Mouse (Mus musculus): ENCODE measurements around the gene Jak1. TPM values are rescaled to one million over a fixed set of nuclear protein-coding genes. Genes with fewer than 3 reads are reported as not detected.
A peak's percentile ranks its signal among the peaks of the same experiment; 100 is the strongest.

Gene Jak1
- polyA plus RNA-seq, 1 experiment, result 33.5 TPM

DNA sequence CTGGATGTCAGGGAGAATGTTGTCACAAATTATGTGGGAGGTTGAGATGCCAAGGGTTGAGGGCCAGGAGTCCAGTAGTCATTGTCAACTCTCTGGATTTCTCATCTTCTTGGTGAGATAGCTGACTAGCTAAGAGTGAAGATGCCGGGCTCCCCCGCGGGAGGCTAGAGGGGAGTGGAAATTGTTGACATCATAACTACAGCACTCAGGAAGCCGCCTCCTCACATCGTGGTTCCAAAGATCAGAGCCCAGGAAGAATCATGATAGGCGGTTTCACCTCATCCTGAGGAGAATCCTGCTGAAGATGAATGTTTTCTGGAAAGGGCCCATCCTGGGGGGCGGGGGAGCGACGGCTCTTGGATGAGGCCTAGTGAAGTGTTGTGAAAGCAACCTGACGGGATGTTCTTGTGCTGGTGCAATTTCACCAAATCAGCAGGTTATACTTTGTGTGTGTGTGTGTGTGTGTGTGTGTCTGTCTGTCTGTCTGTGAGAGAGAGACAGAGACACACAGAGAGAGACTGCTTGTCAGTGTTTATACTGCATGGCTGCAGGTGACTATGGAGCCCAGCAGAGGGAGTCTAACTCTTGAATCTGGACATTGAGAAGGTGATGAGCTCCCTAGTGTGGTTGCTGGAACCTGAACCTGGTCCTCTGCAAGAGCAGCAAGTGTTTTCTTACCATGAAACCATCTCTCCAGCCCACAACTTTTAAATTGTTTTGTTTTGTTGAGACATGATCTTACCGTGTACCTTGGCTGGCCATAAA, 118.0 kb downstream of the Jak1 start:
- no peak overlapping the region for H3K4me2 ChIP-seq (ENCODE audit: low read depth)
- no peaks in the 10 kb centered on the region for H3K79me2 ChIP-seq (ENCODE audit: control insufficient read depth, insufficient read depth)
- H3K27me3 ChIP-seq (ENCODE audit: control insufficient read depth, insufficient read depth, insufficient read length), result no peaks in the 10 kb centered on the region
- no peaks in the 10 kb centered on the region for H3K36me3 ChIP-seq (ENCODE audit: control insufficient read depth, insufficient read depth)
- H3ac ChIP-seq (ENCODE audit: control insufficient read depth, insufficient read length), result no peak overlapping the region
- TF ChIP-seq CEBPB (IDR thresholded peaks at IDR 0.05; ENCODE audit: insufficient read depth, poor library complexity, severe bottlenecking) (no peak), SRF (IDR thresholded peaks at IDR 0.05; ENCODE audit: control insufficient read depth, insufficient read length, low read depth) (no peak), POLR2AphosphoS2 (IDR thresholded peaks at IDR 0.05; ENCODE audit: insufficient read length, low read depth) (no peak), TCF3 (IDR thresholded peaks at IDR 0.05; ENCODE audit: insufficient read length, low read depth) (no peak), MYOD1 (IDR thresholded peaks at IDR 0.05; ENCODE audit: control insufficient read depth in 1 of 3, insufficient read length in 2 of 3, low read depth in 2 of 3) (no peak), MYOG (IDR thresholded peaks at IDR 0.05; ENCODE audit: control insufficient read depth in 1 of 3, insufficient read depth in 1 of 3, insufficient read length in 2 of 3, low read depth in 2 of 3) (no peak), USF1 (IDR thresholded peaks at IDR 0.05; ENCODE audit: low read depth) (no peak), REST (IDR thresholded peaks at IDR 0.05; ENCODE audit: insufficient read depth, insufficient read length) (no peak), MAX (IDR thresholded peaks at IDR 0.05; ENCODE audit: low read depth) (no peak), E2F4 (IDR thresholded peaks at IDR 0.05; ENCODE audit: insufficient read depth) (no peak), POLR2A (IDR thresholded peaks at IDR 0.05; ENCODE audit: insufficient read length, low read depth) (no peak), TCF12 (IDR thresholded peaks at IDR 0.05; ENCODE audit: insufficient read depth, poor library complexity, severe bottlenecking) (no peak)
- no peak overlapping the region for H3K4me3 ChIP-seq

DNA sequence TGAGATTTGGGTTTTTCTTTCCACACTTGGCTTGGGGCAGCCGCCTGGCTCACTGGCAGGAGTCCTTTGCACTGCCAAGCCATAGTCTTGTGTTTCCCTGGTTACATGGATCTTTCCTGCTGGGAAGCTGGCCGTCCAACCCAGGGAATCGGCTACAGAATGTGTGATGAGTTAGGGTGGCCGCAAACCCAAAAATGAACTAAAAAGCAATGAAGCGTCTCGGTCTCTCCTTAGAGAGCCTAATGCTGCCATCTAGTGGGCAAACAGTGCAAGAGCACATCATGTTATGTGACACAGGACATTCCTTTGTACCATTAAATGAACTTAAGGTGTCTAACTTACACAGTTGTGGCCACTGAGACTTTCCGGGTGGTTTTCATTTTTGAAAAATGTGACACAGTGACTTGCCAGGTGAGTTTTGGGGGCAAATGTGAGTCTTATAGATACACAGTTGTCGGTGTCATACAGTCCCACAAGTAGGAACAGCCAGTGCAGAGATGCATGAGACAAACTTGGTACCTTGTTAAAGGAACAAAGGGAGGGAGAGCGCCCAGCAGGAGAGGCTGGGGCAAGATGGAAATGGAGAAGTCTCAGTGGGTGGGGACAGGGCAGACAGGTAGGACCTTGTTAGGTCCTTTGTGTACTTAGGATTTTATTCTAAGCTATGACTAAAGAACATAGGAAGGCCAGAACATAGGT, 118.9 kb downstream of the Jak1 start:
- H3K79me2 ChIP-seq (ENCODE audit: control insufficient read depth, insufficient read depth), result no peaks in the 10 kb centered on the region
- H3K27me3 ChIP-seq (ENCODE audit: control insufficient read depth, insufficient read depth, insufficient read length), result no peaks in the 10 kb centered on the region
- no peak overlapping the region for H3ac ChIP-seq (ENCODE audit: control insufficient read depth, insufficient read length)
- peak overlapping the region; percentile 30 for H3K4me2 ChIP-seq (ENCODE audit: low read depth)
- H3K36me3 ChIP-seq (ENCODE audit: control insufficient read depth, insufficient read depth), result no peaks in the 10 kb centered on the region
- TF ChIP-seq TCF3 (IDR thresholded peaks at IDR 0.05; ENCODE audit: insufficient read length, low read depth) (no peak), TCF12 (IDR thresholded peaks at IDR 0.05; ENCODE audit: insufficient read depth, poor library complexity, severe bottlenecking) (no peak), MAX (IDR thresholded peaks at IDR 0.05; ENCODE audit: low read depth) (no peak), SRF (IDR thresholded peaks at IDR 0.05; ENCODE audit: control insufficient read depth, insufficient read length, low read depth) (no peak), REST (IDR thresholded peaks at IDR 0.05; ENCODE audit: insufficient read depth, insufficient read length) (no peak), CEBPB (IDR thresholded peaks at IDR 0.05; ENCODE audit: insufficient read depth, poor library complexity, severe bottlenecking) (no peak), MYOG (IDR thresholded peaks at IDR 0.05; ENCODE audit: control insufficient read depth in 1 of 3, insufficient read depth in 1 of 3, insufficient read length in 2 of 3, low read depth in 2 of 3) (no peak), MYOD1 (IDR thresholded peaks at IDR 0.05; ENCODE audit: control insufficient read depth in 1 of 3, insufficient read length in 2 of 3, low read depth in 2 of 3) (no peak), POLR2A (IDR thresholded peaks at IDR 0.05; ENCODE audit: insufficient read length, low read depth) (no peak), E2F4 (IDR thresholded peaks at IDR 0.05; ENCODE audit: insufficient read depth) (no peak), USF1 (IDR thresholded peaks at IDR 0.05; ENCODE audit: low read depth) (no peak), POLR2AphosphoS2 (IDR thresholded peaks at IDR 0.05; ENCODE audit: insufficient read length, low read depth) (no peak)
- H3K4me3 ChIP-seq, result no peak overlapping the region

DNA sequence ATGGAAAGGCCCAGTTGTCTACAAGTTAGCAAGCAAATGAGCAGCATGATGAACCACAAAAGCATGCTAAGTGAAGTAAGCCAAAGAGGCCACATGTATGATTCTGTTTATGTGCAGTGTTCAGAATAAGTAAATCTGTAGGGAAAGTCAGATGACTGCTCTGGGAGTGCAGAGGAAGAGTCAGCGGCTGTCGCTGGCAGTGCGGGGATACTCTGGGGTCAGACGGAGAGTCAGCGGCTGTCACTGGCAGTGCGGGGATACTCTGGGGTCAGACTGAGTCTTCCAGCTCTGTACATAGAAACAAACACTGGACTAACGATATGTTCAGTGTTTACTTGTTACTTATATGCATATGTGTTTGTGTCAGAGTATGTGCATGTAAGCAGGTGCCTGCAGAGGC, 120.3 kb downstream of the Jak1 start:
- H3K4me2 ChIP-seq (ENCODE audit: low read depth), result no peak overlapping the region
- H3K27me3 ChIP-seq (ENCODE audit: control insufficient read depth, insufficient read depth, insufficient read length), result no peaks in the 10 kb centered on the region
- TF ChIP-seq POLR2AphosphoS2 (IDR thresholded peaks at IDR 0.05; ENCODE audit: insufficient read length, low read depth) (no peak), REST (IDR thresholded peaks at IDR 0.05; ENCODE audit: insufficient read depth, insufficient read length) (no peak), CEBPB (IDR thresholded peaks at IDR 0.05; ENCODE audit: insufficient read depth, poor library complexity, severe bottlenecking) (no peak), MAX (IDR thresholded peaks at IDR 0.05; ENCODE audit: low read depth) (no peak), MYOD1 (IDR thresholded peaks at IDR 0.05; ENCODE audit: control insufficient read depth in 1 of 3, insufficient read length in 2 of 3, low read depth in 2 of 3) (no peak), TCF12 (IDR thresholded peaks at IDR 0.05; ENCODE audit: insufficient read depth, poor library complexity, severe bottlenecking) (no peak), POLR2A (IDR thresholded peaks at IDR 0.05; ENCODE audit: insufficient read length, low read depth) (no peak), E2F4 (IDR thresholded peaks at IDR 0.05; ENCODE audit: insufficient read depth) (no peak), MYOG (IDR thresholded peaks at IDR 0.05; ENCODE audit: control insufficient read depth in 1 of 3, insufficient read depth in 1 of 3, insufficient read length in 2 of 3, low read depth in 2 of 3) (no peak), SRF (IDR thresholded peaks at IDR 0.05; ENCODE audit: control insufficient read depth, insufficient read length, low read depth) (no peak), USF1 (IDR thresholded peaks at IDR 0.05; ENCODE audit: low read depth) (no peak), TCF3 (IDR thresholded peaks at IDR 0.05; ENCODE audit: insufficient read length, low read depth) (no peak)
- H3K36me3 ChIP-seq (ENCODE audit: control insufficient read depth, insufficient read depth), result no peaks in the 10 kb centered on the region
- H3K4me3 ChIP-seq, result no peak overlapping the region
- no peak overlapping the region for H3ac ChIP-seq (ENCODE audit: control insufficient read depth, insufficient read length)
- H3K79me2 ChIP-seq (ENCODE audit: control insufficient read depth, insufficient read depth), result no peaks in the 10 kb centered on the region

DNA sequence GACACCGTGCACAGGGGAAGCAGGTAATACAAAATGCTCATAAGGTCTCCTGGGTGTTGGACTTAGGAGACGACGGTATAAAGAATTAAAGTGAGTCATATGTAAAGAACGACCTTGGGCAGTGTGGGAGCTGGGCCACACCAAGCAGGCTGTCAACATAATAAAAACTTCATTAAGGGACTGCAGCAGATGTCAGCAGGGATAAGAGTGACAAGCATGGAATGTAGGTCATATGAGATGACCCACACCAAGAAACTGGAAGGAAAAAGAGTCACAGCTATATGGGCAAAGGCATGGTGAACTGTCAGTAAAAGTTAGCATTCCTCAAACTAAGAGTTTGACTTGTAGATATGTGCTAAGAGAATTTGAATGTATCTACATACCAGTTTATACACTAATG, 120.7 kb downstream of the Jak1 start:
- Histone ChIP-seq H3K4me2 (ENCODE audit: low read depth) (no peak overlapping the region), H3ac (ENCODE audit: control insufficient read depth, insufficient read length) (no peak overlapping the region), H3K79me2 (ENCODE audit: control insufficient read depth, insufficient read depth) (no peaks in the 10 kb centered on the region), H3K27me3 (ENCODE audit: control insufficient read depth, insufficient read depth, insufficient read length) (no peaks in the 10 kb centered on the region), H3K4me3 (no peak overlapping the region), H3K36me3 (ENCODE audit: control insufficient read depth, insufficient read depth) (no peaks in the 10 kb centered on the region)
- no peak for TF ChIP-seq SRF (IDR thresholded peaks at IDR 0.05; ENCODE audit: control insufficient read depth, insufficient read length, low read depth)
- TF ChIP-seq TCF12 (IDR thresholded peaks at IDR 0.05; ENCODE audit: insufficient read depth, poor library complexity, severe bottlenecking), result no peak
- TF ChIP-seq TCF3 (IDR thresholded peaks at IDR 0.05; ENCODE audit: insufficient read length, low read depth), result no peak
- TF ChIP-seq CEBPB (IDR thresholded peaks at IDR 0.05; ENCODE audit: insufficient read depth, poor library complexity, severe bottlenecking), result no peak
- no peak for TF ChIP-seq REST (IDR thresholded peaks at IDR 0.05; ENCODE audit: insufficient read depth, insufficient read length)
- no peak for TF ChIP-seq MYOG (IDR thresholded peaks at IDR 0.05; ENCODE audit: control insufficient read depth in 1 of 3, insufficient read depth in 1 of 3, insufficient read length in 2 of 3, low read depth in 2 of 3)
- TF ChIP-seq USF1 (IDR thresholded peaks at IDR 0.05; ENCODE audit: low read depth), result no peak
- TF ChIP-seq E2F4 (IDR thresholded peaks at IDR 0.05; ENCODE audit: insufficient read depth), result no peak
- TF ChIP-seq MAX (IDR thresholded peaks at IDR 0.05; ENCODE audit: low read depth), result no peak
- TF ChIP-seq POLR2AphosphoS2 (IDR thresholded peaks at IDR 0.05; ENCODE audit: insufficient read length, low read depth), result no peak
- no peak for TF ChIP-seq MYOD1 (IDR thresholded peaks at IDR 0.05; ENCODE audit: control insufficient read depth in 1 of 3, insufficient read length in 2 of 3, low read depth in 2 of 3)
